7 mouse cellular contexts compared by ENCODE assay signal in genomic region chr2:32857584-32857983, GRCm38 (mm10). TPM values are rescaled to one million over a fixed set of nuclear protein-coding genes. Genes with fewer than 3 reads are reported as not detected.
DNase-seq lines count a peak whose midpoint lies in the region; ATAC-seq and TF ChIP-seq lines count a peak whose summit lies in the region.

No protein-coding gene starts in this region.

- no peaks in the 10 kb centered on the region for H3K36me3 ChIP-seq in intestine, postnatal 0 days (ENCODE audit: control insufficient read depth, insufficient read depth)
- H3K36me3 ChIP-seq in limb, embryonic 11.5 days (ENCODE audit: control insufficient read depth, insufficient read depth, low read length), result no peaks in the 10 kb centered on the region
- H3K36me3 ChIP-seq in midbrain, embryonic 14.5 days (ENCODE audit: control insufficient read depth, insufficient read depth, low read length), result no peaks in the 10 kb centered on the region

- TF ChIP-seq CTCF in intestine, postnatal 0 days (IDR thresholded peaks at IDR 0.05; ENCODE audit: low read depth), result peak; percentile 97

- peak; percentile 91 for ATAC-seq in common myeloid progenitor, adult 5-6 weeks (replicated peaks; ENCODE audit: low read depth, poor library complexity, severe bottlenecking)
- ATAC-seq in intestine, postnatal 0 days, result no peak
- ATAC-seq in limb, embryonic 11.5 days (ENCODE audit: insufficient number of reproducible peaks, low FRiP score, low TSS enrichment, low read depth), result no peak; the same call in 1 of the 2 replicates
- ATAC-seq in midbrain, embryonic 14.5 days (ENCODE audit: low FRiP score, low TSS enrichment), result peak; percentile 70; the same call in 1 of the 2 replicates

- H3K4me2 ChIP-seq in intestine, postnatal 0 days (replicated peaks; ENCODE audit: low read depth), result no peak overlapping the region
- no peak overlapping the region for H3K4me2 ChIP-seq in limb, embryonic 11.5 days (ENCODE audit: low read depth, severe bottlenecking)
- H3K4me2 ChIP-seq in midbrain, embryonic 14.5 days (ENCODE audit: low read length), result no peak overlapping the region

- no peaks in the 10 kb centered on the region for H3K4me1 ChIP-seq in intestine, postnatal 0 days (replicated peaks; ENCODE audit: control insufficient read depth, insufficient read depth, low read length)
- no peaks in the 10 kb centered on the region for H3K4me1 ChIP-seq in limb, embryonic 11.5 days (ENCODE audit: control insufficient read depth, insufficient read depth, low read length)
- H3K4me1 ChIP-seq in midbrain, embryonic 14.5 days (ENCODE audit: control insufficient read depth, insufficient read depth, low read length), result no peaks in the 10 kb centered on the region

- H3K27me3 ChIP-seq in intestine, postnatal 0 days (replicated peaks; ENCODE audit: control insufficient read depth, insufficient read depth, low read length), result no peaks in the 10 kb centered on the region
- H3K27me3 ChIP-seq in limb, embryonic 11.5 days (ENCODE audit: control insufficient read depth, insufficient read depth, low read length), result no peaks in the 10 kb centered on the region
- H3K27me3 ChIP-seq in midbrain, embryonic 14.5 days (ENCODE audit: control insufficient read depth, insufficient read depth, low read length), result no peaks in the 10 kb centered on the region

- no peak overlapping the region for H3K4me3 ChIP-seq in intestine, postnatal 0 days (ENCODE audit: low read depth, low read length)
- no peak overlapping the region for H3K4me3 ChIP-seq in limb, embryonic 11.5 days (ENCODE audit: low read depth, low read length)
- H3K4me3 ChIP-seq in midbrain, embryonic 14.5 days (replicated peaks; ENCODE audit: low read depth, low read length), result no peak overlapping the region

- no peaks in the 10 kb centered on the region for H3K9me3 ChIP-seq in intestine, postnatal 0 days (ENCODE audit: control insufficient read depth)
- H3K9me3 ChIP-seq in limb, embryonic 11.5 days (ENCODE audit: control insufficient read depth, low read length), result no peaks in the 10 kb centered on the region
- H3K9me3 ChIP-seq in midbrain, embryonic 14.5 days (ENCODE audit: control insufficient read depth, low read length), result no peaks in the 10 kb centered on the region

- intact Hi-C loops in gastrocnemius, postnatal 36 days (cut with DNase I), result no loop called here

- DNase-seq in adipocyte (ENCODE audit: low spot score), result peak; percentile 91
- DNase-seq in gastrocnemius, postnatal 36 days, result peak; percentile 73 to 76
- peak; percentile 91 for DNase-seq in limb, embryonic 11.5 days (ENCODE audit: low spot score)
- peak; percentile 94 for DNase-seq in midbrain, embryonic 14.5 days
- DNase-seq in spleen, adult 18-20 months, result peak; percentile 47 to 71

- WGBS in intestine, postnatal 0 days, result 2% methylated on average over 7 of the region's 7 CpGs
- WGBS in limb, embryonic 11.5 days, result under 1% methylated on average over 7 of the region's 7 CpGs
- WGBS in midbrain, embryonic 14.5 days, result under 1% methylated on average over 7 of the region's 7 CpGs

- H3K9ac ChIP-seq in intestine, postnatal 0 days (ENCODE audit: low read depth, low read length), result no peak overlapping the region
- no peak overlapping the region for H3K9ac ChIP-seq in limb, embryonic 11.5 days (ENCODE audit: low read length)
- H3K9ac ChIP-seq in midbrain, embryonic 14.5 days (replicated peaks; ENCODE audit: low read length), result no peak overlapping the region

- H3K27ac ChIP-seq in intestine, postnatal 0 days (ENCODE audit: low read depth, low read length), result no peak overlapping the region
- H3K27ac ChIP-seq in limb, embryonic 11.5 days (replicated peaks; ENCODE audit: low read depth, low read length), result no peak overlapping the region
- H3K27ac ChIP-seq in midbrain, embryonic 14.5 days (replicated peaks; ENCODE audit: low read depth, low read length), result no peak overlapping the region

RNA-seq across cellular contexts. Expression of gene Stxbp1, which starts 10.5 kb away (rescaled TPM):
- total RNA-seq in common myeloid progenitor, adult 5-6 weeks (2017), result 7.4 and 9.1 TPM in 2 replicates
- total RNA-seq in gastrocnemius, postnatal 36 days (2021), result 1 to 10 TPM; 2.2 to 3.6 TPM
- 12.1 and 12.2 TPM in 2 replicates for polyA plus RNA-seq in intestine, postnatal 0 days (2015; fragmentation: Nextera tagmentation; extraction: Ambion mirVana)
- polyA plus RNA-seq in limb, embryonic 11.5 days (2014; fragmentation: Nextera tagmentation; extraction: Ambion mirVana), result 15.2 and 17.7 TPM in 2 replicates
- 240 and 245 TPM in 2 replicates for polyA plus RNA-seq in midbrain, embryonic 14.5 days (2014; fragmentation: Nextera tagmentation; extraction: Ambion mirVana)

RNA-seq across cellular contexts. Expression of gene Fam129b, which starts 18.3 kb away (rescaled TPM):
- 13.1 TPM in 2 replicates for total RNA-seq in common myeloid progenitor, adult 5-6 weeks (2017)
- 1 to 10 TPM; 5.5 to 7.7 TPM for total RNA-seq in gastrocnemius, postnatal 36 days (2021)
- 13.9 and 15.3 TPM in 2 replicates for polyA plus RNA-seq in intestine, postnatal 0 days (2015; fragmentation: Nextera tagmentation; extraction: Ambion mirVana)
- polyA plus RNA-seq in limb, embryonic 11.5 days (2014; fragmentation: Nextera tagmentation; extraction: Ambion mirVana), result 18.6 and 23.2 TPM in 2 replicates
- polyA plus RNA-seq in midbrain, embryonic 14.5 days (2014; fragmentation: Nextera tagmentation; extraction: Ambion mirVana), result 13.6 and 19.8 TPM in 2 replicates

Comparison
In these comparisons a context has a peak if more than half of its experiments do, and no peak if none do; other contexts are left out.
1. ATAC-seq: peak in common myeloid progenitor, adult 5-6 weeks (single experiment) and midbrain, embryonic 14.5 days (single experiment); none in intestine, postnatal 0 days (single experiment) and limb, embryonic 11.5 days (single experiment).
2. RNA of gene Stxbp1, which starts 10.5 kb away (polyA plus RNA-seq): 240 to 245 TPM in midbrain, embryonic 14.5 days; 15.2 to 17.7 TPM in limb, embryonic 11.5 days and 12.1 to 12.2 TPM in intestine, postnatal 0 days; every median in the first group is over 10 times any median in the second.
3. Peak in every context shown above with its lines, with median percentiles within 50 percentile points of each other: DNase-seq.